Mouse (Mus musculus) lung, embryonic 16.5 days (tissue): Measurements from ENCODE around the gene Ttc12. TPM values are rescaled to one million over a fixed set of nuclear protein-coding genes. Genes with fewer than 3 reads are reported as not detected.

Experiments used
- ATAC-seq: fragments of 200-750 bp; cut with Nextera tagmentation; 2 replicates; pipeline ENCODE4 v1.8.0; 2017; ENCODE audit warnings: low read depth, mild to moderate bottlenecking, moderate library complexity
- H3K27ac ChIP-seq: fragments of 300-500 bp; sonication (generic); 2 replicates; pipeline ENCODE4 v1.5.1; 2014; ENCODE audit warnings: mild to moderate bottlenecking, control low read depth, low read length
- H3K27me3 ChIP-seq: fragments of 300-500 bp; sonication (generic); 2 replicates; pipeline ENCODE4 v1.6.1; 2014; ENCODE audit warnings: low read depth, low read length, mixed read lengths; ENCODE audit not compliant: control insufficient read depth, insufficient read depth
- H3K36me3 ChIP-seq: fragments of 300-500 bp; sonication (generic); 2 replicates; pipeline ENCODE4 v1.6.1; 2014; ENCODE audit warnings: low read length; ENCODE audit not compliant: control insufficient read depth, insufficient read depth
- H3K4me1 ChIP-seq: fragments of 300-500 bp; sonication (generic); replicated peaks from 2 replicates; pipeline ENCODE4 v1.6.1; 2014; ENCODE audit warnings: low read length, mixed read lengths; ENCODE audit not compliant: control insufficient read depth, insufficient read depth
- H3K4me2 ChIP-seq: fragments of 300-500 bp; sonication (generic); 2 replicates; pipeline ENCODE4 v1.6.1; 2014; ENCODE audit warnings: low read depth, low read length, control low read depth
- H3K4me3 ChIP-seq: fragments of 300-500 bp; sonication (generic); 2 replicates; pipeline ENCODE4 v1.5.1; 2014; ENCODE audit warnings: mild to moderate bottlenecking, low read length, control low read depth
- H3K9ac ChIP-seq: fragments of 300-500 bp; sonication (generic); 2 replicates; pipeline ENCODE4 v1.6.1; 2014; ENCODE audit warnings: low read length, control low read depth
- H3K9me3 ChIP-seq: fragments of 300-500 bp; sonication (generic); 2 replicates; pipeline ENCODE4 v1.6.1; 2016; ENCODE audit warnings: low read length; ENCODE audit not compliant: control insufficient read depth
- WGBS: fragments of 180-500 bp; shearing (Covaris S2); extraction: QIAGEN DNeasy Blood & Tissue Kit; methylation state at CpG from one replicate; pipeline ENCODE4 v1.1.7; 2014; 5-methylcytosine and 5-hydroxymethylcytosine counted together
- polyA plus RNA-seq: library from polyadenylated mRNA; unstranded; fragments of >200 nt; fragmentation: Nextera tagmentation; extraction: Ambion mirVana; gene quantifications from 2 replicates; pipeline ENCODE4 v1.2.1, GENCODE M21; 2015

Gene Ttc12
- polyA plus RNA-seq, 1 experiment from 2014 or later, result 4.3 TPM

GRCm38 (mm10) chr9:49502245-49502644, 16.2 kb upstream of the Ttc12 start:
- no peaks in the 10 kb centered on the region for H3K9me3 ChIP-seq
- WGBS, result 80% methylated on average over 4 of the region's 4 CpGs
- H3K4me2 ChIP-seq, result no peak overlapping the region
- H3K9ac ChIP-seq, result no peak overlapping the region
- H3K27me3 ChIP-seq, result no peaks in the 10 kb centered on the region
- no peaks in the 10 kb centered on the region for H3K36me3 ChIP-seq
- no peak overlapping the region for H3K4me3 ChIP-seq
- no peak overlapping the region for H3K27ac ChIP-seq
- no peak for ATAC-seq
- H3K4me1 ChIP-seq, result no peaks in the 10 kb centered on the region

- 85% methylated on average over 2 of the region's 2 CpGs for WGBS
- Histone ChIP-seq H3K4me2 (no peak overlapping the region), H3K27me3 (no peaks in the 10 kb centered on the region), H3K9me3 (no peaks in the 10 kb centered on the region), H3K36me3 (no peaks in the 10 kb centered on the region), H3K9ac (no peak overlapping the region), H3K27ac (no peak overlapping the region), H3K4me1 (no peaks in the 10 kb centered on the region), H3K4me3 (no peak overlapping the region)
- no peak for ATAC-seq
These were observed 13.9 kb upstream of the Ttc12 start for GRCm38 (mm10) chr9:49499878-49500277.

- H3K4me2 ChIP-seq, result no peak overlapping the region
- ATAC-seq, result peak; percentile 76; the same call in 1 of the 2 replicates
- no peaks in the 10 kb centered on the region for H3K36me3 ChIP-seq
- no peak overlapping the region for H3K9ac ChIP-seq
- no peak overlapping the region for H3K27ac ChIP-seq
- 1% methylated on average over 4 of the region's 4 CpGs for WGBS
- no peaks in the 10 kb centered on the region for H3K4me1 ChIP-seq
- H3K27me3 ChIP-seq, result no peaks in the 10 kb centered on the region
- no peak overlapping the region for H3K4me3 ChIP-seq
- H3K9me3 ChIP-seq, result no peaks in the 10 kb centered on the region
These were observed 8.1 kb upstream of the Ttc12 start for GRCm38 (mm10) chr9:49493979-49494649.

GRCm38 (mm10) chr9:49490609-49491008, 4.6 kb upstream of the Ttc12 start:
- Histone ChIP-seq H3K4me3 (no peak overlapping the region), H3K27me3 (no peaks in the 10 kb centered on the region), H3K36me3 (no peaks in the 10 kb centered on the region), H3K9me3 (no peaks in the 10 kb centered on the region), H3K4me1 (peaks cover 2% of the 10 kb centered on the region; the same call in 1 of the 2 replicates), H3K27ac (no peak overlapping the region), H3K9ac (no peak overlapping the region), H3K4me2 (no peak overlapping the region)
- ATAC-seq, result no peak
- WGBS, result 73% methylated on average over 4 of the region's 4 CpGs

GRCm38 (mm10) chr9:49488912-49489895, 3.2 kb upstream of the Ttc12 start:
- ATAC-seq, result peak; percentile 42; the same call in 1 of the 2 replicates
- no peaks in the 10 kb centered on the region for H3K9me3 ChIP-seq
- peaks cover 2% of the 10 kb centered on the region for H3K4me1 ChIP-seq
- no peaks in the 10 kb centered on the region for H3K27me3 ChIP-seq
- no peaks in the 10 kb centered on the region for H3K36me3 ChIP-seq
- no peak overlapping the region for H3K4me3 ChIP-seq
- no peak overlapping the region for H3K27ac ChIP-seq
- peak overlapping the region; percentile 35; the same call in 1 of the 2 replicates for H3K4me2 ChIP-seq
- no peak overlapping the region for H3K9ac ChIP-seq
- 24% methylated on average over 16 of the region's 16 CpGs for WGBS

GRCm38 (mm10) chr9:49488258-49488657, 2.2 kb upstream of the Ttc12 start:
- no peak for ATAC-seq
- Histone ChIP-seq H3K4me2 (no peak overlapping the region), H3K9ac (no peak overlapping the region), H3K27me3 (no peaks in the 10 kb centered on the region), H3K4me3 (no peak overlapping the region), H3K36me3 (no peaks in the 10 kb centered on the region), H3K27ac (no peak overlapping the region), H3K9me3 (no peaks in the 10 kb centered on the region), H3K4me1 (peaks cover 2% of the 10 kb centered on the region)
- 73% methylated on average over 7 of the region's 7 CpGs for WGBS

GRCm38 (mm10) chr9:49487657-49487943, 1.6 kb upstream of the Ttc12 start:
- Histone ChIP-seq H3K36me3 (no peaks in the 10 kb centered on the region), H3K27me3 (no peaks in the 10 kb centered on the region), H3K4me3 (no peak overlapping the region), H3K27ac (no peak overlapping the region), H3K9ac (no peak overlapping the region), H3K4me2 (no peak overlapping the region), H3K4me1 (peaks cover 2% of the 10 kb centered on the region), H3K9me3 (no peaks in the 10 kb centered on the region)
- 61% methylated on average over 6 of the region's 6 CpGs for WGBS
- no peak for ATAC-seq

- peaks cover 2% of the 10 kb centered on the region for H3K4me1 ChIP-seq
- H3K27me3 ChIP-seq, result no peaks in the 10 kb centered on the region
- H3K4me2 ChIP-seq, result no peak overlapping the region
- H3K36me3 ChIP-seq, result no peaks in the 10 kb centered on the region
- H3K9ac ChIP-seq, result no peak overlapping the region
- no peak for ATAC-seq
- WGBS, result 65% methylated on average over 9 of the region's 9 CpGs
- no peaks in the 10 kb centered on the region for H3K9me3 ChIP-seq
- no peak overlapping the region for H3K27ac ChIP-seq
- H3K4me3 ChIP-seq, result no peak overlapping the region
These were observed 1.0 kb upstream of the Ttc12 start for GRCm38 (mm10) chr9:49486805-49487656.
